Mouse (Mus musculus): ENCODE results near the gene Dok3. TPM values are rescaled to one million over a fixed set of nuclear protein-coding genes. Genes with fewer than 3 reads are reported as not detected.

Dok3 gene
- polyA plus RNA-seq, 1 experiment from 2014 or later = 2.5 TPM

GRCm38 (mm10) chr13:55567949-55568348, 38.9 kb upstream of the Dok3 start:
- WGBS = 83% methylated on average over 2 of the region's 2 CpGs
- H3K9ac ChIP-seq = no peak overlapping the region
- no peak overlapping the region for H3K27ac ChIP-seq
- H3K4me3 ChIP-seq = no peak overlapping the region
- no peak for ATAC-seq (ENCODE audit: insufficient number of reproducible peaks, insufficient read depth, low FRiP score, low TSS enrichment)
- no peak overlapping the region for H3K4me2 ChIP-seq (replicated peaks)
- peaks cover 13% of the 10 kb centered on the region; the same call in 1 of the 2 replicates for H3K36me3 ChIP-seq
- H3K27me3 ChIP-seq = no peaks in the 10 kb centered on the region
- no peaks in the 10 kb centered on the region for H3K9me3 ChIP-seq
- peaks cover 16% of the 10 kb centered on the region for H3K4me1 ChIP-seq

GRCm38 (mm10) chr13:55567001-55567400, 37.9 kb upstream of the Dok3 start:
- WGBS = 90% methylated on average over 6 of the region's 6 CpGs
- ATAC-seq (ENCODE audit: insufficient number of reproducible peaks, insufficient read depth, low FRiP score, low TSS enrichment) = no peak
- Histone ChIP-seq H3K9me3 (no peaks in the 10 kb centered on the region), H3K36me3 (peaks cover 13% of the 10 kb centered on the region; the same call in 1 of the 2 replicates), H3K4me2 (replicated peaks) (no peak overlapping the region), H3K4me1 (peaks cover 13% of the 10 kb centered on the region), H3K4me3 (no peak overlapping the region), H3K9ac (no peak overlapping the region), H3K27me3 (no peaks in the 10 kb centered on the region), H3K27ac (no peak overlapping the region)

DNA sequence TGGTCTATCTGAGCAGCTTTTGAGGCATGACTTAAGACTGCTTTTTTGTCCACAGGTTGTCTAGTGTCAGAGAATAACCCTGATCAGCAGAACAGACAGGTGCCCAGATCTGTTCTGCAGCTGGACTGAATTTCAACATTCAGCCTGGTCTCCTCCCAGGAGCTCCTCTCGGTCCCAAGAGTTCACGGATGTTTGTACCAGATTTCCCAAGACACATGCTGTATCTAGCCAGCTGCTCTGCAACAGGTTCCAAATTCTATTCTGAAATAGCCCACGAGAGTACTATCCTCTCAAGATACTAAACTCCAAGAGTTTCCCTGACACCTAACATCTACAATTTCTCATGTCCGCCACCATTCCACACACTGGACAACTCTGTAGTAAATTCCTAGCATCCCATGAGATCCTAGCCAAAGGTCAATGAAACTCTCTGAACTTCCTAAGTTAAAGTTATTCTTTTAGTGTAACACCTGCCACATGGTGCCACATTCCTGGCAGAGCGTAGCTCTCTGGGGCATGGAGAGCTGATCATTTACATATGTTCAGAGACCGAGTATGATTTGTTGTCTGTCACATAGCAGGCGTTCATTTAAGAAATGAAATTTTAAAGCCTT, 34.3 kb upstream of the Dok3 start:
- H3K27ac ChIP-seq = no peak overlapping the region
- H3K4me3 ChIP-seq = no peak overlapping the region
- no peak overlapping the region for H3K9ac ChIP-seq
- H3K36me3 ChIP-seq = peaks cover 24% of the 10 kb centered on the region; the same call in 1 of the 2 replicates
- 64% methylated on average over 7 of the region's 7 CpGs for WGBS
- no peak for ATAC-seq (ENCODE audit: insufficient number of reproducible peaks, insufficient read depth, low FRiP score, low TSS enrichment)
- H3K4me1 ChIP-seq = no peaks in the 10 kb centered on the region
- no peaks in the 10 kb centered on the region for H3K9me3 ChIP-seq
- H3K27me3 ChIP-seq = no peaks in the 10 kb centered on the region
- H3K4me2 ChIP-seq (replicated peaks) = no peak overlapping the region

DNA sequence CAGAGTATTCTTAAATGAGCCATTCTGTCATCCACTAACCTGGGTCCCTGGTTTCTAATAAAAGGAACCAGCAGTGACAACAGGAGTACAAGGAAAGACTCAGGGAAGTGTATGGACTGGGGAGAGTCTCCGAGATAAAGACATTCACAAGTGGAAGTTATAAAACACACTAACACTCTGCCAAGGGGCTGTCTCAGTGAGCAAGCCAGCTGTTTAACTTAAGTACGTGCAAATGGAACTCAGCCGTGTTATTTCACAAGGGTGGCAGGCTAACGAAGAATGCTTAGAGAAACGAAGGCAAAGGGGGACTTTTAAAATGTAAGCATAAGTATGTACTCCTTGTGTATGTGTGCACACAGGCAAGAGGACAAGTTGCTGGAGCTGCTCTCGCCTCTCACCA, 28.4 kb upstream of the Dok3 start:
- Histone ChIP-seq H3K4me2 (replicated peaks) (no peak overlapping the region), H3K27me3 (no peaks in the 10 kb centered on the region), H3K4me1 (no peaks in the 10 kb centered on the region), H3K9me3 (no peaks in the 10 kb centered on the region), H3K36me3 (peaks cover 50% of the 10 kb centered on the region), H3K9ac (no peak overlapping the region), H3K27ac (no peak overlapping the region), H3K4me3 (no peak overlapping the region)
- whole genome bisulfite sequencing = 88% methylated on average over 6 of the region's 6 CpGs
- ATAC-seq (ENCODE audit: insufficient number of reproducible peaks, insufficient read depth, low FRiP score, low TSS enrichment) = no peak

- H3K36me3 ChIP-seq = peaks cover 52% of the 10 kb centered on the region
- H3K4me2 ChIP-seq (replicated peaks) = no peak overlapping the region
- no peaks in the 10 kb centered on the region for H3K9me3 ChIP-seq
- no peak overlapping the region for H3K9ac ChIP-seq
- ATAC-seq (ENCODE audit: insufficient number of reproducible peaks, insufficient read depth, low FRiP score, low TSS enrichment) = no peak
- no peaks in the 10 kb centered on the region for H3K4me1 ChIP-seq
- no peak overlapping the region for H3K27ac ChIP-seq
- H3K4me3 ChIP-seq = no peak overlapping the region
- 92% methylated on average over 9 of the region's 9 CpGs for WGBS
- no peaks in the 10 kb centered on the region for H3K27me3 ChIP-seq
These were observed 26.8 kb upstream of the Dok3 start for GRCm38 (mm10) chr13:55555921-55556320.

GRCm38 (mm10) chr13:55549061-55549460, 20.0 kb upstream of the Dok3 start:
- ATAC-seq (ENCODE audit: insufficient number of reproducible peaks, insufficient read depth, low FRiP score, low TSS enrichment) = no peak
- H3K4me3 ChIP-seq = no peak overlapping the region
- H3K9me3 ChIP-seq = no peaks in the 10 kb centered on the region
- no peak overlapping the region for H3K9ac ChIP-seq
- no peaks in the 10 kb centered on the region for H3K4me1 ChIP-seq
- no peak overlapping the region for H3K4me2 ChIP-seq (replicated peaks)
- no peaks in the 10 kb centered on the region for H3K27me3 ChIP-seq
- no peak overlapping the region for H3K27ac ChIP-seq
- peaks cover 84% of the 10 kb centered on the region for H3K36me3 ChIP-seq
- 85% methylated on average over 15 of the region's 15 CpGs for WGBS

GRCm38 (mm10) chr13:55548426-55548825, 19.3 kb upstream of the Dok3 start:
- Histone ChIP-seq H3K4me2 (replicated peaks) (no peak overlapping the region), H3K27me3 (no peaks in the 10 kb centered on the region), H3K4me1 (no peaks in the 10 kb centered on the region), H3K9ac (no peak overlapping the region), H3K27ac (no peak overlapping the region), H3K36me3 (peaks cover 84% of the 10 kb centered on the region), H3K4me3 (no peak overlapping the region), H3K9me3 (no peaks in the 10 kb centered on the region)
- no peak for ATAC-seq (ENCODE audit: insufficient number of reproducible peaks, insufficient read depth, low FRiP score, low TSS enrichment)
- 90% methylated on average over 5 of the region's 5 CpGs for WGBS

GRCm38 (mm10) chr13:55547916-55548315, 18.8 kb upstream of the Dok3 start:
- WGBS = 92% methylated on average over 2 of the region's 2 CpGs
- Histone ChIP-seq H3K9ac (no peak overlapping the region), H3K4me2 (replicated peaks) (no peak overlapping the region), H3K27ac (no peak overlapping the region), H3K4me3 (no peak overlapping the region), H3K36me3 (peaks cover 84% of the 10 kb centered on the region), H3K9me3 (no peaks in the 10 kb centered on the region), H3K4me1 (no peaks in the 10 kb centered on the region), H3K27me3 (no peaks in the 10 kb centered on the region)
- no peak for ATAC-seq (ENCODE audit: insufficient number of reproducible peaks, insufficient read depth, low FRiP score, low TSS enrichment)

- Histone ChIP-seq H3K4me1 (no peaks in the 10 kb centered on the region), H3K36me3 (peaks cover 92% of the 10 kb centered on the region), H3K27ac (no peak overlapping the region), H3K9ac (no peak overlapping the region), H3K9me3 (no peaks in the 10 kb centered on the region), H3K4me3 (no peak overlapping the region), H3K4me2 (replicated peaks) (no peak overlapping the region), H3K27me3 (no peaks in the 10 kb centered on the region)
- no peak for ATAC-seq (ENCODE audit: insufficient number of reproducible peaks, insufficient read depth, low FRiP score, low TSS enrichment)
- 91% methylated on average over 6 of the region's 6 CpGs for WGBS
These were observed 15.7 kb upstream of the Dok3 start for GRCm38 (mm10) chr13:55544792-55545191.

DNA sequence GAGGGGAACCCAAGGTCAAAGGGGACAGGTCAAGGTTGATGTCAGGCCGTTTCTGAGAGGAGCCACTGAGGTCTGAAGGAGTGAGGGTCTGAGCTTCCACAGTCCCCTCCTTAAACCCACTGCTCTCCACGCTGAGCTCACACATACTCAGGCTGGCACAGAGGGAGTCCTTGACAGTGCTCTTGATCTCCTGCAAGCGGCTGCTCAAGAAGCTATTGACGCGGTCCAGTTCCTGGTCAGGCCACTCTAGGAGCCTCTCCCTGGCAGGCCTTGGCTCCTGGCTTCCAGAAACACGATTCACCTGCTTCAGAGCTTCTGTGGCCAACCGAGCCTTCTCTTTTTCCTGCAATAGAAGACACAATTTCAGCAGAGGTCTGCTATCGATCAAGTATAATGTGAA, 14.4 kb upstream of the Dok3 start:
- Histone ChIP-seq H3K4me1 (no peaks in the 10 kb centered on the region), H3K4me3 (no peak overlapping the region), H3K9ac (no peak overlapping the region), H3K4me2 (replicated peaks) (no peak overlapping the region), H3K9me3 (no peaks in the 10 kb centered on the region), H3K27me3 (no peaks in the 10 kb centered on the region), H3K27ac (no peak overlapping the region), H3K36me3 (peaks cover 92% of the 10 kb centered on the region)
- ATAC-seq (ENCODE audit: insufficient number of reproducible peaks, insufficient read depth, low FRiP score, low TSS enrichment) = no peak
- 93% methylated on average over 8 of the region's 8 CpGs for whole genome bisulfite sequencing

GRCm38 (mm10) chr13:55542891-55543290, 13.8 kb upstream of the Dok3 start:
- H3K36me3 ChIP-seq = peaks cover 91% of the 10 kb centered on the region
- WGBS = 92% methylated on average over 4 of the region's 4 CpGs
- H3K4me2 ChIP-seq (replicated peaks) = no peak overlapping the region
- H3K9ac ChIP-seq = no peak overlapping the region
- no peaks in the 10 kb centered on the region for H3K9me3 ChIP-seq
- no peaks in the 10 kb centered on the region for H3K27me3 ChIP-seq
- ATAC-seq (ENCODE audit: insufficient number of reproducible peaks, insufficient read depth, low FRiP score, low TSS enrichment) = no peak
- no peaks in the 10 kb centered on the region for H3K4me1 ChIP-seq
- H3K27ac ChIP-seq = no peak overlapping the region
- H3K4me3 ChIP-seq = no peak overlapping the region

DNA sequence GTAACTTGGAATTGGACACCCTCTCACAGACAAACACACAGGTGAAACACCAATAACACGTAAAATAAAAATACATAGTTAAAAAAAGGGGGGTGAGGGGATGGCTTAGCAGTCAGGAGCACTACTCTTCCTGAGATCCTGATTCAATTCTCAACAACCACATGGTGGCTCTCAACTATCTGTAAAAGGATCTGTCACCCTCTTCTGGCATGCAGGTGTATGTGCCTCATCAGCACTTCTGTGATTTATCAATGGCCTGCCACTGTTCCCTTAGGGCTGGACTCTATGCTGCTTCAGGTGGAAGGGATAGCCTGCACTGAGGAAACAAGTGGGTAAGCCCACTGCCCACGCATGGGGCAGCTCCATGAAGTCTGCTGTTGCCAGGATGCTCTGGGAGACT, 11.8 kb upstream of the Dok3 start:
- H3K9ac ChIP-seq = no peak overlapping the region
- ATAC-seq (ENCODE audit: insufficient number of reproducible peaks, insufficient read depth, low FRiP score, low TSS enrichment) = no peak
- H3K9me3 ChIP-seq = no peaks in the 10 kb centered on the region
- H3K27me3 ChIP-seq = no peaks in the 10 kb centered on the region
- no peak overlapping the region for H3K27ac ChIP-seq
- no peak overlapping the region for H3K4me2 ChIP-seq (replicated peaks)
- peaks cover 3% of the 10 kb centered on the region; the same call in 1 of the 2 replicates for H3K4me1 ChIP-seq
- WGBS = 88% methylated on average over 2 of the region's 2 CpGs
- H3K4me3 ChIP-seq = no peak overlapping the region
- peaks cover 81% of the 10 kb centered on the region for H3K36me3 ChIP-seq
